Mouse (Mus musculus) lung, postnatal 14 days (tissue): ENCODE data around the gene Gm19684.
"Not testable (repeated sequence)": the region's sequence is repeated elsewhere in the genome, so short reads cannot be mapped to it uniquely, and the experiment has no call there.

Experiments used
- DNase-seq: peaks from one replicate; pipeline ENCODE4 v3.0.0; 2021

Gm19684 gene

GRCm38 (mm10) chr17:36131516-36132265 is 10.2 kb downstream of the Gm19684 start:
- DNase-seq = no peak

GRCm38 (mm10) chr17:36135421-36136231 is 14.1 kb downstream of the Gm19684 start:
- DNase-seq = not testable (repeated sequence)

- not testable (repeated sequence) for DNase-seq
Measured at GRCm38 (mm10) chr17:36136299-36136848, 14.9 kb downstream of the Gm19684 start.

GRCm38 (mm10) chr17:36145111-36145860 is 23.8 kb downstream of the Gm19684 start:
- DNase-seq = no peak

- not testable (repeated sequence) for DNase-seq
Measured at GRCm38 (mm10) chr17:36145861-36146156, 24.3 kb downstream of the Gm19684 start.

GRCm38 (mm10) chr17:36146937-36147336 is 25.5 kb downstream of the Gm19684 start:
- not testable (repeated sequence) for DNase-seq

- DNase-seq = not testable (repeated sequence)
Measured at GRCm38 (mm10) chr17:36148468-36148867, 27.0 kb downstream of the Gm19684 start.

- DNase-seq = not testable (repeated sequence)
Measured at GRCm38 (mm10) chr17:36151200-36151599, 29.7 kb downstream of the Gm19684 start.

GRCm38 (mm10) chr17:36154271-36155149 is 33.0 kb downstream of the Gm19684 start:
- DNase-seq = no peak

GRCm38 (mm10) chr17:36157782-36158181 is 36.3 kb downstream of the Gm19684 start:
- DNase-seq = peak; percentile 7

GRCm38 (mm10) chr17:36158264-36158663 is 36.8 kb downstream of the Gm19684 start:
- not testable (repeated sequence) for DNase-seq

GRCm38 (mm10) chr17:36161129-36162051 is 39.9 kb downstream of the Gm19684 start:
- no peak for DNase-seq

GRCm38 (mm10) chr17:36166901-36167300 is 45.4 kb downstream of the Gm19684 start:
- not testable (repeated sequence) for DNase-seq

- DNase-seq = no peak
Measured at GRCm38 (mm10) chr17:36167306-36168038, 46.0 kb downstream of the Gm19684 start.

GRCm38 (mm10) chr17:36168039-36168652 is 46.7 kb downstream of the Gm19684 start, which contains the start of gene Gm8909:
Gene Gm8909 (minus strand): TSS chr17:36168537.
- DNase-seq = no peak

GRCm38 (mm10) chr17:36169094-36169493 is 47.6 kb downstream of the Gm19684 start:
- DNase-seq = not testable (repeated sequence)

GRCm38 (mm10) chr17:36169753-36170152 is 48.3 kb downstream of the Gm19684 start:
- no peak for DNase-seq

- no peak for DNase-seq
Measured at GRCm38 (mm10) chr17:36170287-36170814, 48.9 kb downstream of the Gm19684 start.

GRCm38 (mm10) chr17:36176132-36176531 is 54.7 kb downstream of the Gm19684 start:
- DNase-seq = not testable (repeated sequence)
